Mouse (Mus musculus): ENCODE results near the gene Cpb1.

Cpb1 gene

DNA sequence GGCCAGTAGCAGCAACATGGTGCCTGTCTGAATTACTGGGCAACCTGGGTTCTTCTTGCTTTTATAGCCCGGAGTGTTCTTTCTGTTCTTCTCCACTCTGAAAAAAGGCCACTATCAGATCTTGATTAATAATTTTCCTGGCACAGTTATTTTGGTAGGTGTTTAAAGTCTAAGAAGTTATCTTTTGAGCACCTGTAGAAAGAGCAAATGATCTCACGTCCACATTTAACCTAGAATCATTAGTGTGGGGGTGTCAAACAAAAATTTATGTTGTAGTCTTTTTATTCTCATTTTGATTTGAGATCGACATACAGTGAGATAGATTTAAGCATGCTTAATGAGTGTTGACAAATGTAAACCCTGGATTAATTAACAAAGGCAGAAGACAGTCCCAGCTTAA, at the start of gene Cpb1:
Cpb1 (minus strand) TSS at position 101 of the 400 bp plus-strand sequence.
- no peak for DNase-seq (ENCODE audit: extremely low spot score, low read depth, low spot score)

DNA sequence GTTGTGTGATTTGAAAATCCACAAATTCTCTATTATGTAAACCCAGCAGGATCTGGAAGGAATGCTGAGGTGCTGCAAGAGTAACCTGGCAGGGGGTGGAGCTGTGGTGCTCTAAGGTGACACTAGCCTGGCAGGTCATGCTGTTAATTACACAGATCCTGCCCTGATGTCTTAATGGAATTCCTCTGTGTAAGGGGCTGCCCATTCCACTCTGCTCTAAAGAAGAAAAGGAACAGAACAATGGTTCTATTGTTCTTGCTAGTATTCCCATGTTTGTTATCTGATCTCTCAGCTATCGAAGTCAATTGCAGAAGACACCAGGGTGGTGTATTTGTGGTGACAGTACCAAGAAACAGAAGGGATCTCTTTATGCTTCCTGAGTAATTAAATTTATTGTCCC, 41.7 kb upstream of the Cpb1 start:
- no peak for DNase-seq (ENCODE audit: extremely low spot score, low read depth, low spot score)

DNA sequence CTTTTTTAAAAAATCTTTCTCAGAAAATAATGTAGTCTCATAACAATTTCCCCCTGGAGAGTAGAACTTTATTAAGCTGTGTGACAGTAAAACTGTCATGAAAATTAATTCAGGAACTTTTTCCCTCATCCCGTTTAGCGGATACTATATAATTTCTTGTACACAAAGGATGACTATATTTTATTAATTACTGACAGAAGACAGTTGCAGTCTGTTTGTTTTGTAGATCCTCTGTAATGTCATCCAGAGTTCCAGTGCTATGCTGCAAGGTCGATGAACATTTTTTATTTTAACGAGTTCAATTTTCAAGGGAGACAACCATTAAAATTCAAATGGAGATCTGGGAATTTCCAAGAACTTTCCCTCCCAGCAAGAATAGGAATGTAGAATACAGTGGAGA, 33.6 kb upstream of the Cpb1 start:
- DNase-seq (ENCODE audit: extremely low spot score, low read depth, low spot score), result no peak

DNA sequence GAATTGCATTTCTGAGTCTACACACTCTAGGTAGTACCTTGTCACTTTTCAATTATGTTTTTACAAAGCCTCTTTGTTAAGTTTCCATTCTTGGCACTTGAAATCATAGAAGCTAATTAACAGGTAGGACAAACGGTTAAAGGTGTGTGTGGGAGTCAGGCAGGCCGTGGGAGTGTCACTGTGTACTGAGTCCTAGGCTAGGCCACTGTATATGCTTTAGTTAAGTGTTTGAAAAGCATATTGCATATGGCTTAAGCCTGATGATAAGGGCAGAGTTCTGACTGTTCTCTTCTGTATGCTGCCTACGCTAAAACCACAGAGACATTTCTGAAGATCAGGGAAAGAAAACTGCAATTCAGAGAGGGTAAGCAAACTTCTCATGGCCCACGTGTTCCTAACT, 31.7 kb upstream of the Cpb1 start:
- DNase-seq (ENCODE audit: extremely low spot score, low read depth, low spot score), result no peak

DNA sequence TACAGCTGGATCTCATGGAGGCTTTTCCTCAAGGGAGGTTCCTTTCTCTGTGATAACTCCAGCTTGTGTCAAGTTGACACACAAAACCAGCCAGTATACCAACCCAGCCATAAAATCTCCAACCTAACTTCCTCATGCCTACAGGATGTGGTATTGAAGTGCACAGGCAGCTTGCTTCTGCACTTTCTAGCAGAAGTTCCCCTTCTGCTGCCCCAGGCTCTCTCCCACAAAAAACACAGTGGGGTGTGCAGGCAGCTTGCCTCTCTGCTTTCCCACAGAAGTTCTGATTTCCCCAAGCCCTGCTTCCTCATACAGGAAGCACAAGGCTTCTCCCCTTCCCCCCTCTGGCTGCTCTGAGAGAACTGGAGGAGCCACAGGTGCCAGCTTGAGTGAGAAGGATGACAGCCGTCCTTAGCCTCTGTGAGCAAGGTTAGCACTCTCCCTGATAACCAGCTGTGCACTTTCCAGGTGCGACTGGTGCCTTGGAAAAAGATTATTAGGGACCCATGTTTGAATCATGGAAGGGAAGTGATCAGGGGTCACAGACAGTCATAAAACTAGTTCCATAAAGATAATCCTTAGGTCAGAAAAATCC, 29.3 kb upstream of the Cpb1 start:
- DNase-seq (ENCODE audit: extremely low spot score, low read depth, low spot score), result no peak

DNA sequence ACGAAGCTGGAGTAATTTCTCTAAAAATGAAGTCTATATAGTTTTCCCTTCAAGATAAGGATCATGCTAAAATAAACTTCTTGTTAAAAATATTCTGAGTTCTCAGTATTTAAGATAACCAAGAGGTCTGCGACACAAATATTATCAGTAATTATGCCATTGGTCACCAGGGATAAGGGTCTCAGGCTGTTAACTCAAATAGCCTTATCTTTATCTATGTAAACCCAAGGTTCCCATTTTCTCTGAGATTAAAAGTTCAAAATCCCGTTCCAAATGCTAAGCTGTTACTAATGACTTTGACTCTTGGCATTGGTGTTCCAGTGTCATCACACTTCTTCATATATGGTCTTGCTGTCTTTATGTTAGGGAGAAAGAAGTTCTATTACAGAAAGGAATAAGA, 20.0 kb upstream of the Cpb1 start:
- DNase-seq (ENCODE audit: extremely low spot score, low read depth, low spot score), result no peak

DNA sequence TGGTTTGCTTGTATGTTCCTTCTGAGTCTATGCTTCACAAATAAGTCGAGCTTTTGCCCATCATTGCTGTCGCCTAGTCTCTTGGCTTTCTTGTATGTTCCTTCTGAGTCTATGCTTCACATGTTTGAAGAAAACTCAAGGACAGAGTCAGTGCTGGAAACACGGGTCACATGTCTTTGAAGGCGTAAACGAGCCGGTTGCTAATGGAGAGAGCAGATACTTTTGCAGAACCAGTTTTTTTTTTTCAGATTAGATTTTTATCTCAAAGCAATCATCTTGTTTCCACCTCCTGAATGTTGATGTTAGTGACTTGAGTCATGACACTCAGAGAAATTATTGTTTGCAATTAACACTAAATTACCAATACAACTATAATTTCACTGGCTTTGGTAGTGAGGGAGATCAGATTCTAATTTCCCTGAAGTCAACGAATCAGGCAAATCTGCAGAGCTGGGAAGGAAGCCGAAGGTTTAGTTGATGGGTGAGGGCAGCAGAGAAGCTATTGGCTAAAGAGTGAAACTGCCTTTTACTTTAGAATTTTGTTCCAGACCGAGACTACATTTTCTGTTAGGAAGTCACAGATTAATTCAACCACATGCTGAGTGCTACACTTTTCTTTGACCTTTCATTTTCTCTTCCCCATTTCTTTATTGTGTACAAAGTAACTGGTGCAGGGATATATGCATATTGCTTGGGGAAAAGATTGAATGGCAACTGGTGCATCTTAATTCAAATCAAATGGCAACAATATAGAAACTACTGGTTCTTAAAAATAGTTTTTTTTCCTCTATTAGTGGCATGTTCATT, 19.2 kb upstream of the Cpb1 start:
- no peak for DNase-seq (ENCODE audit: extremely low spot score, low read depth, low spot score)

DNA sequence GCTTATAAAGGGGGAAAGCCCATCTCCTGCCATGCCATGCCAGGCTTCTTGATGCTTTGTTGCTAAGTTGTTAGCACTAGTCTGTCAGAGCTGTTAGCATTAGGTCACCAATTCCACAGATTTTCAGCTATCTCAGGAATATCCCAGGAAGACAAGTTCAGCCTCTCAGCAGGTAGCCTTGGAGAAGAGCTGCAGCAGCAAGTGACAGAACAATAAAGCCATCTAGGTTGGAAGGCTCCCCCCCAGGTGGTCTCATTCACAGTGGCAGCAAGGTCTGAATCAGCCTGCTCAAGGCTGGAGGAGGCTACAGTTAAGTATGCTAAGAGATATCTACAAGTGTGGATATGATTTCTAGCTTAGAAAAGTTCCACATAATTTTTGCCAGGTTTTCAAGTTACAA, 15.8 kb upstream of the Cpb1 start:
- DNase-seq (ENCODE audit: extremely low spot score, low read depth, low spot score), result no peak

DNA sequence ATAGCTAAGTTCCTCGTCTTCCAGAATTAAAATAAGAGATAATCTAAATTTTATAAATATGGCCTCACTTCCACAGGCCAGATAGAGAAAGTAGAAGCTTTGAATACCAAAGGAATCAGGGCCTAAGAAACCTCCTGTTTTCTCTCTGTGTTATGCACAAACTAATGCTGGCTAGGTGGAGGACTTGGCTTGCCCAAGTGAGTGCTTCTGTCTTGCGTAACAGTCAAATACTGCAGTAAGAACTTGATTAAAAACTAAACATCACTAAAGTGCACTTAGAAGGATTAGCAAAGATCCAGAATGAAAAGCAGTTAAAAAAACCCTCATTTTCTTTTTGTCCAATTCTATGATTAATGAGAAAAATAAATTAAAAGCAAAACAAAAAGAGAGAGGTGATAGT, 13.2 kb upstream of the Cpb1 start:
- DNase-seq (ENCODE audit: extremely low spot score, low read depth, low spot score), result no peak

DNA sequence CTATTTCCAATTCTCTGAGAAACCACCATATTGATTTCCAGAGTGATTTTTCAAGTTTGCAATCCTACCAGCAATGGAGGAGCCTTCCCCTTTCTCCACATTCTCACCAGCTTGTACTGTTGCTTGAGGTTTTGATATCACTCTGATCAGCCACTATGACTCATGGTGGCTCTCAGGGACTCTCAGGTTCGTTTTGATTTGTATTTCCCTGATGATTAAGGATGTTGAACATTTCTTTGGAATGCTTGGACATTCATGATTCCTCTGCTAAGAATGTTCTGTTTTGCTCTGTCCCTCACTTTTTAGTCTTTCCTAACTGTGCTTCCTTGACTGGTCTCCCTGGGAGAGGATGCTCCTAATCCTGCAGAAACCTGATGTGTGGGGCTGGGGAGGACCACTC, 6.3 kb upstream of the Cpb1 start:
- no peak for DNase-seq (ENCODE audit: extremely low spot score, low read depth, low spot score)

DNA sequence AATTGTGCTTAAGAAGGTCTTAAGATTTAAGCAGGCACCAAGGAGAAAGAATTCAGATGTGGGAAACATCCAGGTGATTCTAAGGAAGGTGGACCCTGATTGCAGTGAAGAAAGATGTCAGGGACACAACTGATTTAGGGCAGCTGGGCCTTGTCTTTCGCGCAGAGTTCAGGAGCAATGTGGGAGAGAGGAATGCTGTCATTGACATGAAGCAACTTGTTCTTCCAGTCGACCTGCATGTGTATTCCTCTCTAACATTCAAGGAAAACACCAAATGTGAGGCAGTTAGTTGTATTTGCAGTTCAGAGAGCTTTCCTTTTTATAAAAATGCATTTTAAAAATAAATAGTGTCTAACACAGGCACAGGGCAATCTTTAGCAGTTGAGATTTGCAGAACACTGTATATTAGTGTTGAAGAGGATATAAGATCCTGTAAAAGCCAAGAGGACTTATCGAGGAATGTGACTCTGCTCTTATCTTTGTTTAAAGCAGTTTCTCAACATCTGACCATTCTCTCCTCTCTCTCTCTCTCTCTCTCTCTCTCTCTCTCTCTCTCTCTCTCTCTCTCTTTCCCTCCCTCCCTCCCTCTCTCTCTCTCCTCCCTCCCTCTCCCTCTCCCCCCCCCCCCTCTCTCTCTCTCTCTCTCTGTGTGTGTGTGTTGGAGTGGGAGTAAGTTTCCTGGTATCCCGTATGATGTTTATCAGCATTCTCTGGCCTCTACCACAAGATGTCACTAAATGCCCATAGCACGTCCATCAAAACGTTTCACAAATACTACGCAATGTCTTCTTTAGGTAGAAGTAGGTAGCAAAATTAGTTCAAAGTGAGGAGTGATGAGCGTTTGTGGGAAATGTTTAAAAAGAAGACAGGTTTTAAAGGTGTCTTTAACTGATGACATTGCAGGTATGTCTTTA, 20.7 kb downstream of the Cpb1 start:
- no peak for DNase-seq (ENCODE audit: extremely low spot score, low read depth, low spot score)

DNA sequence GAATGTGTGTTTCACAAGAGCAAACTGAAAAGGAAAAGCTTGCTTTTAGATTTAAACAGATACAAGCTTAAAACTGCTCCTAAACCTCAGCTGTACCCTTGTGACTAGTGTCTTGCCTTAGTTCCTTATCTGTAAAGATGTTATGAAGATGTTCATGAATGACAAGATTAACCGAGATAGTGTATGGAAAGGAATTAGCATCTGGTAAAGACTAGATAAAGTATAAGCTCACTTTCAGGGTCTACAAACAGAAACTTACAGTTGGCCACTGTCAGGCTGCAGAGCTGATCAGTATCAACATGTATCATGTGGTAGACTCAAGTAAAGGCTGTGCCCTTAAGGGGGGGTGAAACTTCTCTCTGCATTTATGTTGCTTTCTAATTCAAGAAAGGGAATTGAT, 31.6 kb downstream of the Cpb1 start:
- DNase-seq (ENCODE audit: extremely low spot score, low read depth, low spot score), result no peak

DNA sequence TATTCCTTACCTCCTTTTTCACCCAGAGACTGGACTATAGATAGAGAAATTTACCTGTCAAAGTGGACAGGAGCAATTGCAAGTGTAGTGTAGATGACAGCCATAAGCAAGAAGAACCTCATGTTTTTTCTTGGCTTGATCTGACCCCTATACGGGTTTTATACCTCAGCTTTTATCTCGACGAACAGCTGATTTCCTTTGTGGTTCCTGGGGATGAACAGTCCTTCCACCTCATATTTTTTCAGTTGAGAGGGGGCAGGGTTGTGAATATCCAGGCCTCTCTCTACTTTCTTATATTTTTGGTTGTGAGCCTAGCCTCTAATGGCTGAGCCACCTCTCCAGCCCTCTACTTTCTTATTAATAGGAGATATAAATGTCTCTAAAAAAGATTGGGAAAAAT, 33.5 kb downstream of the Cpb1 start, which contains the start of gene Cpa3:
Cpa3 (minus strand) TSS at position 132 of the 400 bp plus-strand sequence.
- no peak for DNase-seq (ENCODE audit: extremely low spot score, low read depth, low spot score)

DNA sequence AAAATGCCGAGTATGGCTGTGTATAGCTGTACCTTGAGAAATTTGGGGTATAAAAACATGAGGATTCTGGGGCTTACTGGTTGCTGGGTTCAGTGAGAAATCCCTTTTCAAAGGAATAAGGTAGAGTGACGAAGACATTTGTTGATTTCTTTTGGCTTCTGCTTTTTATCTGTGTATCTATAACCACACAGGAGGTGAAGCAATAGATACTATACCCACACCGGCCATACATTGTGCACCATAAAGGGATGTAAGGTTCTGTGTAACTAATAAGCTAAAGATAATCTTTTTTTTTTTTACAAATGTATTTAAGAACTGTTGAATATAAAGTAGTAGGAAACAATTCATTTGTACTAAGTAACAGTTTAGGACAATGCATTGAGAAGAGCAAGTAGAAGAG, 35.8 kb downstream of the Cpb1 start:
- no peak for DNase-seq (ENCODE audit: extremely low spot score, low read depth, low spot score)

DNA sequence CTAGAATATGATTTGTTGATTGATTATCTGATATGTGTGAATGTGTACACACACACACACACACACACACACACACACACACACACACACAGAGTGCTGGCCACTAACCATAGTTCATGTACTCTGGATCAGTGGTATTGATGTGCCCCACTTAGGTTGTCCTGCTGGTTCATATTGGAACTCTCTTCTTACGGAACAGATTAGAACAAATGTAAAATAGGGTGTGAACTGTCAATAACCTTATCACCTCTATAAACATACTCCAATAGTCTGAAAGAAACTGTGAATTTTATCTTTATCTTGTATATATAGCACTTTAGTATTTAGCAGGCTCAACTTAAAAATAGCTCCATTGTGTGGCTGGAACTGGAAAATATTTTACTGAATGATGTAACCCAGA, 38.6 kb downstream of the Cpb1 start:
- DNase-seq (ENCODE audit: extremely low spot score, low read depth, low spot score), result no peak

DNA sequence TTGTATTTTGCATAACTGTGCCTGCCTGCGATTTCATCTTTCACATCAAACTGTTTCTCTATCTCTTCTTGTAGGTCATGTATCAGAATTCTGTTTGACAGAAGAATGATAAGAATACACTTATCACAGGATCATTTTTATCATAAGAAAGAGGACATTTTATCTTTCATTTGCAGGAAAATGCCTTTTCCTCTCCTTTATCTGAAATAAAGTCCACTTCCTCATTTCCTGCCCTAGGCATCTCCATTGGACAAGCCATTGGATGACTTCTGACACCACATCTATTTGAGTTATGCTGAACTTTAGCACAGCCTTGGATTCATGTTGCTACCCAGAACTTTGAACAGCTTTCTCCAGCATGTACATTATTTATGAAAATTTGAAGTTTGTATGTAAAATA, 46.5 kb downstream of the Cpb1 start:
- DNase-seq (ENCODE audit: extremely low spot score, low read depth, low spot score), result no peak

DNA sequence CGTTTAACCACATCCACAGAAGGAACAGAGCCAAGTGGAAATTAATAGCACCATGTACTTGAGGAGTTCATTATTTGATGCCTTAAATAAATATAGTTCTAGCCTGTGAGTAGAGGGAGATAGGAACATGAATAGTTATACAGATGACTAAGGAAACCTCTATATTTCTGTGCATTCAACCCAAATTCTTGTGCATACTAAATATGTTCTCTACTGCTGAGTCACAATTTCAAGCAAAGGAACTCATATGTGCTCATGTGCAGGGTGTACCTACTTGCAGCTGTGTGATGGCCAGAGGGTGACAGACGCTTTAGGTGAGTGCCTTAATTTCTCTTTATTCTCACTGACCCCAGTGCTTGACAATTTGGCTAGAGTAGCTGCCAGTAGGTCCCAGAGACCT, 50.1 kb downstream of the Cpb1 start:
- DNase-seq (ENCODE audit: extremely low spot score, low read depth, low spot score), result no peak

DNA sequence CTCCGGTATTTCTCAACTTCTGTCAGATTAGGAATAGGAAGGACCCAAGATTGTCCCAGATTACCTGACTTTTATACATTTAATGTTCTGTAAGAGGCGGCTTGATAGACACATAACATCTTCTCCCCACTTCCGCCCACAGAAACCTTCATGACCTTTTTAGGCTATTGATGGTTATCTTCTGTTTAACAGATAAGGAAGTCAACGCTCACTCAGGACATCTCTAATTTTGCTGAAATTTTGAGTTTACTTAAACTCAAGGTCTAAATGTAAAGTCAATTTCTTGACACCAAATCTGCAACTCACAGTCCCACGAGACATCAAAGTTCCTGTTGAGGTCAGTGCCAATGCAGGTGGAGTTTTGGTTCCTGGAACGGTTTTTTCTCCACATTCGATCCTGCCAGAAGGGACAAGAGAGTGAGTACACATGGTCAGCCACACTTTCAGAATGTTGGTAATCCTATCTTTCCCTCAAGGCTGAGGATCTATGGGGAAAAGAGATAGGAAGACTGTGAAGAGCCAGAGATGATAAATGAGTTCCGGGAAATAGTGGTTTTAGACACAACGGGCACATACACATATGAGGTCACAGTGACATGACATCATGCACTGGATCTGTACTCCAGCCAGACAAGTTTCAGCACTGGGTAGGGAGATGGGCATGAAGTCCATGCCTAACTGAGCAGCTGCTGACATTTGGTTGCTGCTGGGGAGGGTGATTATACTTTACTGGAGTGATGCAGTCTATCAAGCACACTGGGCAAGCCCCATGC, 52.4 kb downstream of the Cpb1 start:
- DNase-seq (ENCODE audit: extremely low spot score, low read depth, low spot score), result no peak

DNA sequence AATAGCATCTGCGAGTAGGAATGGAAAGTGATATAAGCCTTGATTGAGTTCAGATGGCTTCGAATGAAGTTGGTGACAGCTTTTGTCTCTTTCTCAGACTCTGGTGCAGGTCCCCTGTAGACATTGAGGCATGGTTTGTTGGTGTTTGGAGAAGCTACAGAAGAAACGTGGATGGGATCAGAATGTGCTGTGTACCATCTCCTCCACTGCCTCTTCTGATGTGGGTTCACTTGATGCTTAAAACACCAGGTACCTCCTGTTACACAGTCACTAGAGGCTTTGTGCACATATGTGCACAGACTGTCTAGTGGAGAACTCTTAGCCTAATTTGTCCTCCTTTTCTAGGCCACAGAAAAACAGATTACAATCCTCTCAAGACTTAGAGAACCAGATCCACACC, 53.4 kb downstream of the Cpb1 start:
- DNase-seq (ENCODE audit: extremely low spot score, low read depth, low spot score), result no peak

DNA sequence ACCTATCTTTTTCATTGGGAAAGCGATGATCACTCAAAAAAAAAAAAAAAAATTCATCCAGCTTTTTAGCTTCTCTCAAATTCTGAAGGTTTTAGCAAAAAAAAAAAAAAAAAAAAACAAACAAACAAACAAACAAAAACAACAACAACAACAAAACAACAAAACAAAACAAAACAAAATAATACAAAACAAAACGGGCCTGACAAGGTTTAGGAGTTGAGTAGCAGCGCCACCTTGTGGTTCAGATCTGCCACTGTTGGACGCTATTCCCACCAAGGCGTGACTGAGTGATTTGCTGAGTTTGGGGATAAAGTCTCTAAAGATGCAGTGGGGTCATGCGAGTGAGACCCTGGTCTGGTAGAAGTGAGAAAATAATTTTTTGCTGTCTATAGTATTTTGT, 76.7 kb downstream of the Cpb1 start:
- DNase-seq (ENCODE audit: extremely low spot score, low read depth, low spot score), result peak; percentile 33

Measured in hindlimb bud, embryonic 11.5 days (tissue).